In the genomic region with DNA sequence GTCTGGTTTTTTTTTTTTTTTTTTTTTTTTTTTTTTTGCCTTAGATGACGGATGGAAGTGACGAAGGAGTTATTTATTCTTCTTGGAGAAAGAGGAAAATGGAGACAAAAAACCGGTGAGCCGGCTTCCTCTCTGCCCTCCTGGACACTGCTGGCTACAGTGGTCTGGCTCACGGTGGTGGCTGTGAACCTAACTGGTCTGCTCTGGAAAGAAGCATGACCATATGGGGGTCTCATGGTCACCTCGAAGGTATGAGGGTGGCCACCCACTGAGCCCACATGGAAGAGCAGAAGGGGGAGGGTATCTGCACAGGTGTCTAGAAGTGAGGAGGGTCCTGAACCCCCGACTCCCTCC, we compare ENCODE assay signal across 13 mouse cellular contexts.
"Had no signal": no experiment of that assay in that cellular context is flagged by ENCODE, and none has a peak within 500 bp of the region (broad histone marks: within the 10 kb centered on the region; RNA-seq: fewer than 3 reads in every experiment).

No protein-coding gene starts in this region.

- H3K4me3 ChIP-seq: limb, embryonic 15.5 days; liver, embryonic 12.5 days; midbrain, embryonic 12.5 days; neural tube, embryonic 15.5 days had no signal

- H3K36me3 ChIP-seq: limb, embryonic 15.5 days; liver, embryonic 12.5 days; midbrain, embryonic 12.5 days; neural tube, embryonic 15.5 days had no signal

- DNase-seq: kidney, adult 11 months; kidney, adult 9 months; kidney, postnatal 36 days; lung, embryonic 14.5 days; lung, postnatal 10 days; lung, postnatal 4 days; right cerebral cortex, postnatal 25 days; thymus, postnatal 36 days had no signal

- ATAC-seq: liver, embryonic 12.5 days had no signal

- H3K4me2 ChIP-seq: limb, embryonic 15.5 days; liver, embryonic 12.5 days; lung, embryonic 14.5 days; midbrain, embryonic 12.5 days; neural tube, embryonic 15.5 days had no signal

- H3K27me3 ChIP-seq: limb, embryonic 15.5 days; liver, embryonic 12.5 days; neural tube, embryonic 15.5 days had no signal

- H3K4me1 ChIP-seq: liver, embryonic 12.5 days had no signal

- H3K9ac ChIP-seq: limb, embryonic 15.5 days; liver, embryonic 12.5 days; lung, embryonic 14.5 days; midbrain, embryonic 12.5 days; neural tube, embryonic 15.5 days had no signal

- H3K27ac ChIP-seq: kidney, postnatal 0 days; limb, embryonic 15.5 days; liver, embryonic 12.5 days; midbrain, embryonic 12.5 days; neural tube, embryonic 15.5 days had no signal

- H3K9me3 ChIP-seq: limb, embryonic 15.5 days; liver, embryonic 12.5 days; midbrain, embryonic 12.5 days; neural tube, embryonic 15.5 days had no signal
